Mouse (Mus musculus) myocyte (in vitro differentiated cells): ENCODE measurements around the gene H1f0. TPM values are rescaled to one million over a fixed set of nuclear protein-coding genes. Genes with fewer than 3 reads are reported as not detected.

ENCODE experiments used
- H3K27me3 ChIP-seq: one replicate; pipeline ENCODE4 v1.6.1; 2011; ENCODE audit not compliant: control insufficient read depth, insufficient read depth, insufficient read length
- H3K36me3 ChIP-seq: one replicate; pipeline ENCODE4 v1.6.1; 2011; ENCODE audit not compliant: control insufficient read depth, insufficient read depth
- H3K4me2 ChIP-seq: one replicate; pipeline ENCODE4 v1.6.1; 2011; ENCODE audit warnings: low read depth, control low read depth
- H3K4me3 ChIP-seq: one replicate; pipeline ENCODE4 v1.5.1; 2011; ENCODE audit warnings: mild to moderate bottlenecking, control low read depth, moderate library complexity
- H3K79me2 ChIP-seq: one replicate; pipeline ENCODE4 v1.6.1; 2011; ENCODE audit not compliant: control insufficient read depth, insufficient read depth
- H3ac ChIP-seq: one replicate; pipeline ENCODE4 v1.6.1; 2011; ENCODE audit not compliant: control insufficient read depth, insufficient read length
- CEBPB ChIP-seq: IDR thresholded peaks from 2 replicates; pipeline ENCODE4 v1.6.1; 2011; ENCODE audit warnings: mild to moderate bottlenecking, moderate library complexity; ENCODE audit not compliant: poor library complexity, insufficient read depth, severe bottlenecking
- E2F4 ChIP-seq: IDR thresholded peaks from one replicate; pipeline ENCODE4 v1.6.1; 2011; ENCODE audit warnings: mild to moderate bottlenecking, control low read depth, moderate library complexity; ENCODE audit not compliant: insufficient read depth
- MAX ChIP-seq: IDR thresholded peaks from one replicate; pipeline ENCODE4 v1.6.1; 2011; ENCODE audit warnings: low read depth, mild to moderate bottlenecking, control low read depth
- MYOD1 ChIP-seq, 3 experiments: IDR thresholded peaks; one replicate each; pipeline ENCODE4 v1.6.1; 2011; ENCODE audit warnings: control low read depth in 2 of 3, low read depth in 2 of 3, mild to moderate bottlenecking in 2 of 3, moderate library complexity in 1 of 3; ENCODE audit not compliant: insufficient read length in 2 of 3, control insufficient read depth in 1 of 3
- MYOG ChIP-seq, 3 experiments: IDR thresholded peaks; one replicate each; pipeline ENCODE4 v1.6.1; 2011; ENCODE audit warnings: control low read depth in 2 of 3, low read depth in 2 of 3, mild to moderate bottlenecking in 2 of 3; ENCODE audit not compliant: insufficient read length in 2 of 3, control insufficient read depth in 1 of 3, insufficient read depth in 1 of 3
- POLR2A ChIP-seq: IDR thresholded peaks from one replicate; pipeline ENCODE4 v1.6.1; 2011; ENCODE audit warnings: low read depth, mild to moderate bottlenecking, control low read depth, moderate library complexity; ENCODE audit not compliant: insufficient read length
- POLR2AphosphoS2 ChIP-seq: IDR thresholded peaks from one replicate; pipeline ENCODE4 v1.6.1; 2011; ENCODE audit warnings: low read depth, control low read depth; ENCODE audit not compliant: insufficient read length
- REST ChIP-seq: IDR thresholded peaks from one replicate; pipeline ENCODE4 v1.6.1; 2011; ENCODE audit warnings: mild to moderate bottlenecking, control low read depth, moderate library complexity; ENCODE audit not compliant: insufficient read depth, insufficient read length
- SRF ChIP-seq: IDR thresholded peaks from one replicate; pipeline ENCODE4 v1.6.1; 2011; ENCODE audit warnings: low read depth; ENCODE audit not compliant: control insufficient read depth, insufficient read length
- TCF12 ChIP-seq: IDR thresholded peaks from one replicate; pipeline ENCODE4 v1.6.1; 2011; ENCODE audit warnings: mild to moderate bottlenecking, control low read depth; ENCODE audit not compliant: poor library complexity, insufficient read depth, severe bottlenecking
- TCF3 ChIP-seq: IDR thresholded peaks from one replicate; pipeline ENCODE4 v1.6.1; 2011; ENCODE audit warnings: low read depth, control low read depth; ENCODE audit not compliant: insufficient read length
- USF1 ChIP-seq: IDR thresholded peaks from one replicate; pipeline ENCODE4 v1.6.1; 2011; ENCODE audit warnings: low read depth, mild to moderate bottlenecking, control low read depth, moderate library complexity
- polyA plus RNA-seq: library from polyadenylated mRNA; unstranded; fragments of >200 nt; fragmentation: generic; extraction: Trizol; gene quantifications from one replicate; pipeline ENCODE4 v1.2.1, GENCODE M21; 2012; ENCODE audit warnings: missing spikeins

H1f0 gene
- polyA plus RNA-seq, 1 experiment, result 423 TPM

GRCm38 (mm10) chr15:79040501-79041416 lies 12.5 kb downstream of the H1f0 start:
- Histone ChIP-seq H3K4me3 (no peak overlapping the region), H3ac (no peak overlapping the region), H3K27me3 (peaks cover 32% of the 10 kb centered on the region), H3K79me2 (no peaks in the 10 kb centered on the region), H3K4me2 (peak overlapping the region; percentile 16), H3K36me3 (no peaks in the 10 kb centered on the region)
- TF ChIP-seq MYOG (IDR thresholded peaks at IDR 0.05; ENCODE audit: control insufficient read depth in 1 of 3, insufficient read depth in 1 of 3, insufficient read length in 2 of 3, low read depth in 2 of 3), result peak in 1 of 3 experiments; percentile 46
- peak in 2 of 3 experiments; percentile 64 to 66 for TF ChIP-seq MYOD1 (IDR thresholded peaks at IDR 0.05; ENCODE audit: control insufficient read depth in 1 of 3, insufficient read length in 2 of 3, low read depth in 2 of 3)
- TF ChIP-seq TCF3, result no peak
- no peak for TF ChIP-seq REST
- TF ChIP-seq MAX, result no peak
- no peak for TF ChIP-seq POLR2AphosphoS2

DNA sequence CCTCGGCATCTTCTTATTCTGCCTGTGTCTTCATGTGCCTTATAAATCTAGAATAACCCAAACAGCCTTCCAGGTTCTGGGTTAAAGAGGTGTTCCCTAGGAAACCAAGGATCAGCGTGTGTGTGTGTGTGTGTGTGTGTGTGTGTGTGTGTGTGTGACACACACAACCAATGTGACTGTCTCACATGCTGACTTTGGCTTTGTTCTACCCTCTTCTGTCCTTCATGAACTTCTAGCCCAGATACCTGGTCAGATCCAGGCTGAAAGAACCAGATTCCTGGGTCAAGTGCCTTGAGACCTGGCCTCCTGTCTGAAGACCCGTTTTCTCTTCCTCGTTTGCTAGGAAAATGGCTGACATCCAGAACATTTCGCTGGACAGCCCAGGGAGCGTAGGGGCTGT lies 13.3 kb downstream of the H1f0 start, which contains the start of gene Galr3:
Gene Galr3, plus strand, starts transcription at position 301 of the 400 bp plus-strand sequence.
- Histone ChIP-seq H3K79me2 (no peaks in the 10 kb centered on the region), H3K4me2 (peak within 1 kb of the TSS; percentile 16), H3K36me3 (no peaks in the 10 kb centered on the region), H3K4me3 (no peak within 1 kb of the TSS), H3ac (peak within 1 kb of the TSS; percentile 5), H3K27me3 (peaks cover 32% of the 10 kb centered on the region)
- TF ChIP-seq POLR2A (no peak), REST (no peak), TCF12 (no peak), USF1 (no peak), MYOD1 (IDR thresholded peaks at IDR 0.05; ENCODE audit: control insufficient read depth in 1 of 3, insufficient read length in 2 of 3, low read depth in 2 of 3) (no peak), POLR2AphosphoS2 (no peak), E2F4 (no peak), MYOG (IDR thresholded peaks at IDR 0.05; ENCODE audit: control insufficient read depth in 1 of 3, insufficient read depth in 1 of 3, insufficient read length in 2 of 3, low read depth in 2 of 3) (no peak), TCF3 (no peak), MAX (no peak), CEBPB (no peak), SRF (no peak)

- Histone ChIP-seq H3K27me3 (peaks cover 32% of the 10 kb centered on the region), H3K4me3 (no peak overlapping the region), H3K4me2 (no peak overlapping the region), H3K36me3 (no peaks in the 10 kb centered on the region), H3ac (peak overlapping the region; percentile 5), H3K79me2 (no peaks in the 10 kb centered on the region)
- TF ChIP-seq TCF3 (no peak), REST (no peak), MAX (no peak), USF1 (no peak), POLR2A (no peak), E2F4 (no peak), MYOG (IDR thresholded peaks at IDR 0.05; ENCODE audit: control insufficient read depth in 1 of 3, insufficient read depth in 1 of 3, insufficient read length in 2 of 3, low read depth in 2 of 3) (no peak), CEBPB (no peak)
These were observed 14.7 kb downstream of the H1f0 start for GRCm38 (mm10) chr15:79042721-79043491.

DNA sequence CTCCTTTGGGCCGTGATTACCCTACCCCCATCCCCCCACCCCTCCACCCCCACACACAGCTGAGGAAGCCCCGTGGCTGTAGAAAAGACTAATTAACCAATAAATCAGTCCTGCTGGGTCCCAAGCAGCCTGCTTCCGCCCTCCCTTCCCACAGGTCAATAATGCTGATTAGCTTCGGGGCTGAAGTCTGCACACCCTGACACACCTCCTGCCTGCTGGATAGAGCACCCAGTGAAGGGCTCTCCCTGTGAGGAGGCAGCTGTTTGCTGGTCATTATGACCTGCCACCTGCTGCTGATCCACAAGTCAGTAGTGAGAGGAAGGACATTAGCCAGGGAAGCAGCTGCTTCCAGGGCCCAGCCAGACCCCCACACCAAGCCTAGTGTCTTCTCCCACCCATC lies 16.6 kb downstream of the H1f0 start:
- TF ChIP-seq USF1 (no peak), POLR2A (no peak), MYOD1 (IDR thresholded peaks at IDR 0.05; ENCODE audit: control insufficient read depth in 1 of 3, insufficient read length in 2 of 3, low read depth in 2 of 3) (peak; percentile 86 to 99 (median 97)), MYOG (IDR thresholded peaks at IDR 0.05; ENCODE audit: control insufficient read depth in 1 of 3, insufficient read depth in 1 of 3, insufficient read length in 2 of 3, low read depth in 2 of 3) (peak; percentile 96 to 99 (median 98)), POLR2AphosphoS2 (no peak), REST (no peak), TCF12 (peak; percentile 86), MAX (no peak), SRF (peak; percentile 6), TCF3 (peak; percentile 90), CEBPB (no peak), E2F4 (no peak)
- peaks cover 32% of the 10 kb centered on the region for H3K27me3 ChIP-seq

More for the DNA sequence above, 16.6 kb downstream of the H1f0 start:
- peak overlapping the region; percentile 19 for H3K4me2 ChIP-seq
- H3ac ChIP-seq, result no peak overlapping the region
- no peaks in the 10 kb centered on the region for H3K36me3 ChIP-seq
- H3K4me3 ChIP-seq, result no peak overlapping the region
- no peaks in the 10 kb centered on the region for H3K79me2 ChIP-seq
